Mouse (Mus musculus) forebrain, embryonic 14.5 days (tissue): ENCODE measurements around the gene Stx5a. TPM values are rescaled to one million over a fixed set of nuclear protein-coding genes. Genes with fewer than 3 reads are reported as not detected.
"Not testable (repeated sequence)": the region's sequence is repeated elsewhere in the genome, so short reads cannot be mapped to it uniquely, and the experiment has no call there.

Source experiments
- ATAC-seq: fragments of 200-750 bp; cut with Nextera tagmentation; 2 replicates; pipeline ENCODE4 v1.8.0; 2017; ENCODE audit warnings: mild to moderate bottlenecking, moderate library complexity
- DNase-seq: peaks from one replicate; pipeline ENCODE4 v3.0.0-alpha.2; 2015; ENCODE audit warnings: low spot score
- H3K27ac ChIP-seq: fragments of 300-500 bp; sonication (generic); 2 replicates; pipeline ENCODE4 v1.5.1; 2014; ENCODE audit warnings: low read depth, mild to moderate bottlenecking, control low read depth, low read length, moderate library complexity
- H3K27me3 ChIP-seq: fragments of 300-500 bp; sonication (generic); replicated peaks from 2 replicates; pipeline ENCODE4 v1.6.1; 2014; ENCODE audit warnings: low read length, control low read depth, mixed read lengths; ENCODE audit not compliant: control insufficient read depth, insufficient read depth
- H3K36me3 ChIP-seq: fragments of 300-500 bp; sonication (generic); 2 replicates; pipeline ENCODE4 v1.6.1; 2014; ENCODE audit warnings: low read length, control low read depth; ENCODE audit not compliant: control insufficient read depth, insufficient read depth
- H3K4me1 ChIP-seq: fragments of 300-500 bp; sonication (generic); 2 replicates; pipeline ENCODE4 v1.6.1; 2014; ENCODE audit warnings: antibody characterized with exemption, low read length, control low read depth; ENCODE audit not compliant: control insufficient read depth, insufficient read depth
- H3K4me2 ChIP-seq: fragments of 300-500 bp; sonication (generic); 2 replicates; pipeline ENCODE4 v1.6.1; 2014; ENCODE audit warnings: mild to moderate bottlenecking, control low read depth, low read length
- H3K4me3 ChIP-seq: fragments of 300-500 bp; sonication (generic); 2 replicates; pipeline ENCODE4 v1.5.1; 2014; ENCODE audit warnings: low read depth, low read length, control low read depth
- H3K9ac ChIP-seq: fragments of 300-500 bp; sonication (generic); 2 replicates; pipeline ENCODE4 v1.6.1; 2014; ENCODE audit warnings: mild to moderate bottlenecking, low read length, control low read depth, moderate library complexity
- H3K9me3 ChIP-seq: fragments of 300-500 bp; sonication (generic); replicated peaks from 2 replicates; pipeline ENCODE4 v1.6.1; 2016; ENCODE audit warnings: low read length, control low read depth, mixed read lengths; ENCODE audit not compliant: control insufficient read depth
- WGBS: fragments of 180-500 bp; shearing (Covaris S2); extraction: QIAGEN DNeasy Blood & Tissue Kit; methylation state at CpG from one replicate; pipeline ENCODE4 v1.1.7; 2014; 5-methylcytosine and 5-hydroxymethylcytosine counted together
- polyA plus RNA-seq: library from polyadenylated mRNA; unstranded; fragments of >200 nt; fragmentation: Nextera tagmentation; extraction: Ambion mirVana; gene quantifications from 2 replicates; pipeline ENCODE4 v1.2.1, GENCODE M21; 2014

Gene Stx5a
- polyA plus RNA-seq, 1 experiment from 2014 or later = 104 TPM

GRCm38 (mm10) chr19:8713997-8714652 lies 27.1 kb upstream of the Stx5a start:
- Histone ChIP-seq H3K4me1 (peaks cover 16% of the 10 kb centered on the region), H3K4me3 (peak overlapping the region; percentile 72), H3K27me3 (no peaks in the 10 kb centered on the region), H3K9me3 (no peaks in the 10 kb centered on the region), H3K9ac (peak overlapping the region; percentile 87), H3K27ac (peak overlapping the region; percentile 86), H3K36me3 (peaks cover 26% of the 10 kb centered on the region), H3K4me2 (peak overlapping the region; percentile 47)
- ATAC-seq = peak; percentile 8
- no peak for DNase-seq
- 8% methylated on average over 13 of the region's 13 CpGs for WGBS

- ATAC-seq (no peak), DNase-seq (no peak)
- Histone ChIP-seq H3K9ac (no peak overlapping the region), H3K27me3 (no peaks in the 10 kb centered on the region), H3K9me3 (no peaks in the 10 kb centered on the region), H3K4me2 (no peak overlapping the region), H3K4me1 (peaks cover 16% of the 10 kb centered on the region), H3K27ac (no peak overlapping the region), H3K36me3 (peaks cover 19% of the 10 kb centered on the region), H3K4me3 (no peak overlapping the region)
- WGBS = 71% methylated on average over 10 of the region's 10 CpGs
These were observed 26.3 kb upstream of the Stx5a start for GRCm38 (mm10) chr19:8714653-8715481.

GRCm38 (mm10) chr19:8715868-8716766 lies 25.1 kb upstream of the Stx5a start:
- no peaks in the 10 kb centered on the region for H3K9me3 ChIP-seq
- peaks cover 16% of the 10 kb centered on the region for H3K4me1 ChIP-seq
- WGBS = 72% methylated on average over 10 of the region's 10 CpGs
- ATAC-seq (no peak), DNase-seq (no peak)
- H3K36me3 ChIP-seq = peaks cover 7% of the 10 kb centered on the region; the same call in 1 of the 2 replicates
- H3K9ac ChIP-seq = no peak overlapping the region
- no peaks in the 10 kb centered on the region for H3K27me3 ChIP-seq
- no peak overlapping the region for H3K27ac ChIP-seq
- H3K4me2 ChIP-seq = no peak overlapping the region
- H3K4me3 ChIP-seq = no peak overlapping the region

DNA sequence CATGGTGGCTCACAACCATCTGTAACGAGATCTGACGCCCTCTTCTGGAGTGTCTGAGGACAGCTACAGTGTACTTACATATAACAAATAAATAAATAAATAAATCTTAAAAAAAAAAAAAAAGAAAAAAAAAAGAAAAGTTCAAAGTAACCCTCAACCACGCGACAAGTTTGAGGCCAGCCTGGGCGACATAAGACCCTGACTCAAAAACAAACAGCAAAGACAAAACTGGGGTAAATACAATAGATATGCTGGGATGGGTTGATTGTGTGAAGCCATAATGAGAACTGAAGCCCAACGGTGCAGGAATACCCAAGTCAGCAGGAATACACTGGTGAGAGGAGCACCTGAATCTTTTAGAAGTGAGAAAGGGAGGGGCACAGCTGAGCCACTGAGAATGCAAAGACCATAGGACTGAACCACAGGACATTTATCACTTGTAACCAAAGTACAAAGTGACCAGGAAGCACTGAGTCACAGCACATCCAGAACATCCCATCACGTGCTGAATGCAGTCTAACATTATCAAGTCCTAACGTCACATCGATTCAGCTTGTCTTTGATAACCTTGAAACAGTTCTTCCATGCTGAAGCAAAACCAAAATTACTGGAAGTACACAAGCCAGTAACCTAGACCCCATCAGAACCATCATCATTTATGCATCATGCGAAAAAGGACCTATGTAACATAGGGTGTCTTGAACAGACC lies 24.3 kb upstream of the Stx5a start:
- H3K4me3 ChIP-seq = no peak overlapping the region
- H3K4me1 ChIP-seq = peaks cover 13% of the 10 kb centered on the region
- ATAC-seq = no peak
- DNase-seq = no peak
- H3K9ac ChIP-seq = no peak overlapping the region
- H3K36me3 ChIP-seq = peaks cover 2% of the 10 kb centered on the region; the same call in 1 of the 2 replicates
- H3K4me2 ChIP-seq = no peak overlapping the region
- H3K27me3 ChIP-seq = no peaks in the 10 kb centered on the region
- WGBS = 75% methylated on average over 8 of the region's 10 CpGs
- no peaks in the 10 kb centered on the region for H3K9me3 ChIP-seq
- H3K27ac ChIP-seq = no peak overlapping the region

DNA sequence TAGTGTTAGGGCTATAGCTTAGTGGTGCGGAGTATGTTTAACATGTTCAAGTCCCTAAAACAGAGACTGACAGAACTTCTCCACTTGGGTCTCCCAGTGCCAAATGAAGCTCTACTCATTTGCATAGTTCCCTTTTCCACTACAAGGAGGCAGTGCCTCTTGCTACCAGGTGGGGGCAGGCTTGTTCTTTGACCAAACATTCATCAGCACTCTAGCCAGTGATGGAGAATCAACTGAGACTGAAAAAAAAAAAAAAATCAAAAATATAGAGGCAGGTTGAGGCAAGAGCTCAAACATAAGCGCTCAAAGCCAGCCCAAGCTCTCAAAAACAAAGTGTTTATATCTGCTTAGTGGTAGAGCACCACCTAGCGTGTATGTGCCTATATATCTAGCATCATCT lies 22.9 kb upstream of the Stx5a start:
- no peak overlapping the region for H3K4me3 ChIP-seq
- ATAC-seq (no peak), DNase-seq (peak; percentile 71)
- no peaks in the 10 kb centered on the region for H3K27me3 ChIP-seq
- no peak overlapping the region for H3K27ac ChIP-seq
- no peak overlapping the region for H3K9ac ChIP-seq
- no peaks in the 10 kb centered on the region for H3K9me3 ChIP-seq
- peaks cover 13% of the 10 kb centered on the region; the same call in 1 of the 2 replicates for H3K4me1 ChIP-seq
- 70% methylated on average over 3 of the region's 3 CpGs for WGBS
- no peaks in the 10 kb centered on the region for H3K36me3 ChIP-seq
- no peak overlapping the region for H3K4me2 ChIP-seq

DNA sequence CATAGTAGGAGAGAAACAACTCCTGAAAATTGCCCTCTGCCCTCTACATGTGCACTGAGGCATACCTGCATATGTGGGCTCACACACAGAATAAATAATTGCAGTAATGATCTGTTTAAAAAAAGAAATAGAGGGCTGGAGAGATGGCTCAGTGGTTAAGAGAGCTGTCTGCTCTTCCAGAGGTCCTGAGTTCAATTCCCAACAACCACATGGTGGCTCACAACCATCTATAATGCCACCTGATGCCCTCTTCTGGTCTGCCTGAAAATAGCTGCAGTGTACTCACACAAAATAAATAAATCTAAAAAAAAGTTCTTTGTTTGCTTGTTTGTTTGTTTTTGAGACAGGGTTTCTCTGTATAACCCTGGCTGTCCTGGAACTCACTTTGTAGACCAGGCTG lies 22.2 kb upstream of the Stx5a start:
- DNase-seq, H3K4me3 ChIP-seq, H3K9ac ChIP-seq, H3K27me3 ChIP-seq, ATAC-seq, H3K4me2 ChIP-seq, H3K36me3 ChIP-seq, H3K9me3 ChIP-seq, H3K27ac ChIP-seq: not testable (repeated sequence)
- H3K4me1 ChIP-seq = peaks cover 11% of the 10 kb centered on the region; the same call in 1 of the 2 replicates

DNA sequence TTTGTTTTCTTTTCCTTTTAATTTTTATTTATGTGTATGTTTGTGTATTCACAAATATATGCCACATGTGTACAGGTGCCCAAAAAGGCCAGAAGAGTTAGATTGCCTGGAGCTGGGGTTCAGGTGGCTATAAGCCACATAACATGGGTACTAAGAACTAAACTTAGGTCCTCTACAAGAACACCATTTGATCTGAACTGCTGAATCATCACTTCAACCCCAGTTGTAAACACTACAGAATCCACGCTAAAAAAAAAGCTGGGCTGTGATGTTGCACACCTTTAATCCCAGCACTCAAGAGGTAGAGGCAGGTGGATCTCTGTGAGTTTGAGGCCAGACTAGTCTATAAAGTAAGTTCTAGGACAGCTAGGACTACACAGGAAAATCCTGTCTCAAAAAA lies 19.8 kb upstream of the Stx5a start:
- 91% methylated on average over 1 of the region's 1 CpGs for WGBS

GRCm38 (mm10) chr19:8722021-8722420 lies 19.2 kb upstream of the Stx5a start:
- Histone ChIP-seq H3K9ac (peak overlapping the region; percentile 81), H3K9me3 (no peaks in the 10 kb centered on the region), H3K4me1 (peaks cover 21% of the 10 kb centered on the region), H3K4me3 (peak overlapping the region; percentile 63), H3K4me2 (peak overlapping the region; percentile 83), H3K27ac (no peak overlapping the region), H3K36me3 (peaks cover 31% of the 10 kb centered on the region), H3K27me3 (no peaks in the 10 kb centered on the region)
- no peak for DNase-seq
- ATAC-seq = no peak
- WGBS = 63% methylated on average over 4 of the region's 4 CpGs

More for the DNA sequence above, 19.8 kb upstream of the Stx5a start:
- H3K4me2 ChIP-seq = peak overlapping the region; percentile 83; the same call in 1 of the 2 replicates
- H3K9me3 ChIP-seq = no peaks in the 10 kb centered on the region
- ATAC-seq (no peak), DNase-seq (no peak)
- H3K4me1 ChIP-seq = peaks cover 21% of the 10 kb centered on the region
- no peak overlapping the region for H3K27ac ChIP-seq
- peak overlapping the region; percentile 8; the same call in 1 of the 2 replicates for H3K9ac ChIP-seq
- H3K27me3 ChIP-seq = no peaks in the 10 kb centered on the region
- peaks cover 24% of the 10 kb centered on the region for H3K36me3 ChIP-seq
- H3K4me3 ChIP-seq = no peak overlapping the region
